Mouse (Mus musculus) embryonic facial prominence, embryonic 12.5 days (tissue): ENCODE results near the gene Nup93. TPM values are rescaled to one million over a fixed set of nuclear protein-coding genes. Genes with fewer than 3 reads are reported as not detected.
A peak's percentile ranks its signal among the peaks of the same experiment; 100 is the strongest.

Source experiments
- ATAC-seq: fragments of 200-750 bp; cut with Nextera tagmentation; 2 replicates; pipeline ENCODE4 v1.8.0; 2017; ENCODE audit not compliant: insufficient number of reproducible peaks, insufficient read depth, low FRiP score, low TSS enrichment
- H3K27ac ChIP-seq: fragments of 300-500 bp; sonication (generic); 2 replicates; pipeline ENCODE4 v1.5.1; 2016; ENCODE audit warnings: mild to moderate bottlenecking
- H3K27me3 ChIP-seq: fragments of 300-500 bp; sonication (generic); 2 replicates; pipeline ENCODE4 v1.6.1; 2016; ENCODE audit warnings: mild to moderate bottlenecking, moderate library complexity
- H3K36me3 ChIP-seq: fragments of 300-500 bp; sonication (generic); 2 replicates; pipeline ENCODE4 v1.6.1; 2016; ENCODE audit warnings: mild to moderate bottlenecking
- H3K4me1 ChIP-seq: fragments of 300-500 bp; sonication (generic); 2 replicates; pipeline ENCODE4 v1.6.1; 2016
- H3K4me2 ChIP-seq: fragments of 300-500 bp; sonication (generic); replicated peaks from 2 replicates; pipeline ENCODE4 v1.6.1; 2016; ENCODE audit warnings: mild to moderate bottlenecking, moderate library complexity
- H3K4me3 ChIP-seq: fragments of 300-500 bp; sonication (generic); 2 replicates; pipeline ENCODE4 v1.5.1; 2016; ENCODE audit warnings: mild to moderate bottlenecking
- H3K9ac ChIP-seq: fragments of 300-500 bp; sonication (generic); 2 replicates; pipeline ENCODE4 v1.6.1; 2016; ENCODE audit warnings: mild to moderate bottlenecking, moderate library complexity
- H3K9me3 ChIP-seq: fragments of 300-500 bp; sonication (generic); 2 replicates; pipeline ENCODE4 v1.6.1; 2016; ENCODE audit warnings: mild to moderate bottlenecking, moderate library complexity
- WGBS: fragments of 180-500 bp; shearing (Covaris S2); methylation state at CpG from one replicate; pipeline ENCODE4 v1.1.7; 2016; 5-methylcytosine and 5-hydroxymethylcytosine counted together
- polyA plus RNA-seq: library from polyadenylated mRNA; unstranded; fragments of >200 nt; fragmentation: Nextera tagmentation; extraction: Ambion mirVana; gene quantifications from 2 replicates; pipeline ENCODE4 v1.2.1, GENCODE M21; 2016

The Nup93 gene
- polyA plus RNA-seq, 1 experiment from 2014 or later = 110 TPM

- Histone ChIP-seq H3K9me3 (no peaks in the 10 kb centered on the region), H3K4me3 (no peak overlapping the region), H3K4me2 (no peak overlapping the region), H3K36me3 (no peaks in the 10 kb centered on the region), H3K4me1 (no peaks in the 10 kb centered on the region), H3K27me3 (no peaks in the 10 kb centered on the region), H3K9ac (no peak overlapping the region), H3K27ac (no peak overlapping the region)
- no peak for ATAC-seq
- 86% methylated on average over 7 of the region's 7 CpGs for WGBS
Observed at GRCm38 (mm10) chr8:94227381-94227939, 13.1 kb downstream of the Nup93 start.

GRCm38 (mm10) chr8:94240240-94240751 lies 25.9 kb downstream of the Nup93 start:
- Histone ChIP-seq H3K9me3 (no peaks in the 10 kb centered on the region), H3K27me3 (no peaks in the 10 kb centered on the region), H3K27ac (no peak overlapping the region), H3K4me3 (no peak overlapping the region), H3K4me2 (no peak overlapping the region), H3K4me1 (no peaks in the 10 kb centered on the region), H3K9ac (no peak overlapping the region), H3K36me3 (0 out of 2 replicates have a peak, but pooled peaks cover 7% of the 10 kb centered on the region)
- no peak for ATAC-seq
- 88% methylated on average over 4 of the region's 4 CpGs for WGBS

- Histone ChIP-seq H3K4me1 (no peaks in the 10 kb centered on the region), H3K27ac (no peak overlapping the region), H3K9me3 (no peaks in the 10 kb centered on the region), H3K4me2 (no peak overlapping the region), H3K27me3 (no peaks in the 10 kb centered on the region), H3K36me3 (no peaks in the 10 kb centered on the region), H3K4me3 (no peak overlapping the region), H3K9ac (no peak overlapping the region)
- WGBS = 71% methylated on average over 2 of the region's 2 CpGs
- ATAC-seq = no peak
Observed at GRCm38 (mm10) chr8:94249836-94250435, 35.6 kb downstream of the Nup93 start.

- WGBS = 78% methylated on average over 6 of the region's 6 CpGs
- no peak for ATAC-seq
- Histone ChIP-seq H3K27ac (no peak overlapping the region), H3K9me3 (no peaks in the 10 kb centered on the region), H3K4me3 (no peak overlapping the region), H3K9ac (no peak overlapping the region), H3K36me3 (no peaks in the 10 kb centered on the region), H3K27me3 (no peaks in the 10 kb centered on the region), H3K4me1 (no peaks in the 10 kb centered on the region), H3K4me2 (no peak overlapping the region)
Observed at GRCm38 (mm10) chr8:94258881-94259280, 44.5 kb downstream of the Nup93 start.

DNA sequence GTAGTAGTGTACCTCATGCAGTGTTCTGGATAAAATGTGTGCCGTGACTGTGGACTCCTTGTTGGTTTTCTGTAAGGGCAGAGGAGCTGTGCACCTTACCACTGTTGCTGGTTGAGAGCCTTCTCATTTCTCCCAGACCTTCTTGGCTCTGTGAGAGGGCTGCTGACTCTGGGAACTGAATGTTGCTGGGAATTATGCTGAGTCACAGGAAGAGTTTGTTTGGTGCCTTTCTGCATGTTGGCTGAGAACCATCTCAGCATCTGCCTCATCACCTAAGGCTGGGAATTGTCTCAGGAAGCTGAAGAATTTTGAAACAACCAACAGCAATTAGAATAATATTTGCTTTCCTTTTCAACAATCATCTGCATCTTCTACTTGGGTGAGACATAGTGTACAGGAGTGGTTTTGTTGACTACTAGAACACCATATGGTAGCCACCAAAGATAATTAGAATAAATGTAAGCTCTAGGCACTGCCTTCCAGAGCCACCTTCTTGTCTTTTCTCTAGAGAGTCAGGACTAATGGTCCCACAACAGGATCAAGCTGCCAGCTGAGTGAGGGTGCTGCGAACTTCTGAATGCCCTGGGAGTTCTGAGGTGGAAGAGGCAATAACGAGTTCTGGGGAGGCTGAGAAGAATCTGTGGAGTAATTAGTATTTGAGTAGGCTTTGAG lies 48.4 kb downstream of the Nup93 start:
- no peak overlapping the region for H3K4me3 ChIP-seq
- H3K9ac ChIP-seq = no peak overlapping the region
- peaks cover 22% of the 10 kb centered on the region; the same call in 1 of the 2 replicates for H3K4me1 ChIP-seq
- ATAC-seq = no peak
- no peaks in the 10 kb centered on the region for H3K27me3 ChIP-seq
- no peaks in the 10 kb centered on the region for H3K36me3 ChIP-seq
- WGBS = 71% methylated on average over 3 of the region's 3 CpGs
- no peak overlapping the region for H3K4me2 ChIP-seq
- no peaks in the 10 kb centered on the region for H3K9me3 ChIP-seq
- no peak overlapping the region for H3K27ac ChIP-seq

GRCm38 (mm10) chr8:94266344-94267191 lies 52.2 kb downstream of the Nup93 start:
- 34% methylated on average over 10 of the region's 10 CpGs for WGBS
- H3K4me1 ChIP-seq = peaks cover 45% of the 10 kb centered on the region; the same call in 1 of the 2 replicates
- ATAC-seq = no peak
- H3K27me3 ChIP-seq = no peaks in the 10 kb centered on the region
- H3K9me3 ChIP-seq = no peaks in the 10 kb centered on the region
- peak overlapping the region; percentile 50; the same call in 1 of the 2 replicates for H3K27ac ChIP-seq
- H3K9ac ChIP-seq = peak overlapping the region; percentile 36; the same call in 1 of the 2 replicates
- H3K4me3 ChIP-seq = peak overlapping the region; percentile 15; the same call in 1 of the 2 replicates
- no peaks in the 10 kb centered on the region for H3K36me3 ChIP-seq
- peak overlapping the region; percentile 38 for H3K4me2 ChIP-seq

DNA sequence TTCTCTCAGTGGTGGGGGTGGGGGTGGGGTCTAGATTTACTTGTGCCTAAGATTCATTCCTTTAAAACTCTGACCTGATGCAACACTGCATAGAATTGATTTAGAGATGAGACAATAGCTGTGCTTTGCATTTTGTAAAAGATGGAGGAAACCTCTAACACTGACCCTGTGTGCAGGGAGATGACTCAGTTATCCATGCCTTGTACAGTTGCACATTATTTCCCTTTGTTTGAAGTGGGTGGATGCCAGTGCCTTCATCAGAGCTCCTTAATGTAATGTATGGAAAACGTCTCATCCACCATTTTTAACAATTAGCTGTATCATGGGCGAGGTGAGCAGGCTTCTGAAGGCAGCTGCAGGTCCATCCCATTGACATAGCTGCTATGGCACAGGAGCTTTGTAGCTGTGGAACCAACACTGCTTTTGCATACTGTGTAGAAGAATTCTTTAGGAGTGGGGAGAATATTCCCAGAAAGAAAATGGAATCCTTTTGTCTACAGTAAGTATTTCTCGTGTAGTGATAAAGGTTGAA lies 54.1 kb downstream of the Nup93 start:
- ATAC-seq = no peak
- Histone ChIP-seq H3K27ac (no peak overlapping the region), H3K9me3 (no peaks in the 10 kb centered on the region), H3K4me2 (peak overlapping the region; percentile 21; the same call in 1 of the 2 replicates), H3K4me1 (peaks cover 48% of the 10 kb centered on the region; the same call in 1 of the 2 replicates), H3K27me3 (no peaks in the 10 kb centered on the region), H3K9ac (no peak overlapping the region), H3K4me3 (no peak overlapping the region), H3K36me3 (no peaks in the 10 kb centered on the region)
- WGBS = 60% methylated on average over 3 of the region's 3 CpGs

DNA sequence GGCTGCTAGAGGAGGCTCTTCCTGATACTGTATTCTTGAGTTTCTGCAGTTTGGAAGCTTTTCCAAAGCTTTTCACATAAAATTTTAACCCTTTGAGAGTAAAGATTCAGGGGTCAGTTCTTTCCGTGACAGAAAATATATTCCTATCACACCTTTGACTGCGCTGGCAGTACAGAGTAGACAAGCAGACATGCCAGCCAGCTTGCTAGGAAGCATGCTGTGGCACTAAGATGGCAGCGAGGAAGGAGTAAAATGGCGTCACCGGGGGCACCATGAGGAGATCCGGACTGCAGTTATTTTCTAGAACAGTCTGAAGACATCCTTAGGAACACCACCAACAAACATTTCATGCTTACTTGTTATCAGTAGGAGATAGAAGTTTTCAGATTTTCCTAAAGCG lies 55.9 kb downstream of the Nup93 start:
- 87% methylated on average over 7 of the region's 7 CpGs for WGBS
- no peaks in the 10 kb centered on the region for H3K36me3 ChIP-seq
- no peaks in the 10 kb centered on the region for H3K27me3 ChIP-seq
- ATAC-seq = no peak
- no peak overlapping the region for H3K4me3 ChIP-seq
- H3K27ac ChIP-seq = peak overlapping the region; percentile 77
- no peak overlapping the region for H3K9ac ChIP-seq
- H3K4me2 ChIP-seq = peak overlapping the region; percentile 30
- peaks cover 39% of the 10 kb centered on the region; the same call in 1 of the 2 replicates for H3K4me1 ChIP-seq
- H3K9me3 ChIP-seq = no peaks in the 10 kb centered on the region

GRCm38 (mm10) chr8:94271102-94271501 lies 56.7 kb downstream of the Nup93 start:
- Histone ChIP-seq H3K27me3 (no peaks in the 10 kb centered on the region), H3K27ac (peak overlapping the region; percentile 17), H3K36me3 (no peaks in the 10 kb centered on the region), H3K4me3 (no peak overlapping the region), H3K4me2 (no peak overlapping the region), H3K9me3 (no peaks in the 10 kb centered on the region), H3K9ac (no peak overlapping the region), H3K4me1 (peaks cover 36% of the 10 kb centered on the region; the same call in 1 of the 2 replicates)
- 74% methylated on average over 7 of the region's 7 CpGs for WGBS
- no peak for ATAC-seq

- H3K9me3 ChIP-seq = no peaks in the 10 kb centered on the region
- 73% methylated on average over 3 of the region's 3 CpGs for WGBS
- peaks cover 26% of the 10 kb centered on the region; the same call in 1 of the 2 replicates for H3K4me1 ChIP-seq
- H3K27ac ChIP-seq = no peak overlapping the region
- ATAC-seq = no peak
- H3K4me3 ChIP-seq = no peak overlapping the region
- no peaks in the 10 kb centered on the region for H3K36me3 ChIP-seq
- no peaks in the 10 kb centered on the region for H3K27me3 ChIP-seq
- H3K4me2 ChIP-seq = no peak overlapping the region
- H3K9ac ChIP-seq = no peak overlapping the region
Observed at GRCm38 (mm10) chr8:94272612-94273011, 58.2 kb downstream of the Nup93 start.

- H3K27ac ChIP-seq = no peak overlapping the region
- H3K9me3 ChIP-seq = no peaks in the 10 kb centered on the region
- no peak overlapping the region for H3K9ac ChIP-seq
- peaks cover 26% of the 10 kb centered on the region; the same call in 1 of the 2 replicates for H3K4me1 ChIP-seq
- H3K27me3 ChIP-seq = no peaks in the 10 kb centered on the region
- ATAC-seq = no peak
- no peak overlapping the region for H3K4me2 ChIP-seq
- H3K4me3 ChIP-seq = no peak overlapping the region
- WGBS = 84% methylated on average over 5 of the region's 5 CpGs
- no peaks in the 10 kb centered on the region for H3K36me3 ChIP-seq
Observed at GRCm38 (mm10) chr8:94273289-94273850, 59.0 kb downstream of the Nup93 start.
